Mouse (Mus musculus): ENCODE measurements around the gene Pam.
"Not testable (repeated sequence)": the region's sequence is repeated elsewhere in the genome, so short reads cannot be mapped to it uniquely, and the experiment has no call there.

Pam gene

DNA sequence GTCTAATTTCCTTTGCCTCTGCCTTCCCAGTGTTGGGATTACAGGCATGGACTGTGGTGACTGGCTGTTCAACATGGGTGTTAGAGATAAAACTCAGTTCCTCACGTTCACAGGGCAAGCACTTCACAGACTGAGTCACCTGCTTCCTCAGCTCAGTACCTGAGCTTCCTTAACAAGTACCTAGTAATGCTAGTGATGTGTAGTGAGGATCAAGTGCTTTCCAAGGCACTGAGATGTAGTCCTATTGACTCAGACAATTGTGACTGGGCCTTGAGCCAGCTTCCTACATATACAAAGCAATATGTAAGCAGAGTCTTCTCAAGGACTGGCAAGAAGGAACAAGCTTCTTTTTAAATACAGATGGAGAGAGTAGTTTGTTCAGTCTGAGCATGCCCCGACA is 131.7 kb downstream of the Pam start:
- no peak for DNase-seq (ENCODE audit: low spot score)

DNA sequence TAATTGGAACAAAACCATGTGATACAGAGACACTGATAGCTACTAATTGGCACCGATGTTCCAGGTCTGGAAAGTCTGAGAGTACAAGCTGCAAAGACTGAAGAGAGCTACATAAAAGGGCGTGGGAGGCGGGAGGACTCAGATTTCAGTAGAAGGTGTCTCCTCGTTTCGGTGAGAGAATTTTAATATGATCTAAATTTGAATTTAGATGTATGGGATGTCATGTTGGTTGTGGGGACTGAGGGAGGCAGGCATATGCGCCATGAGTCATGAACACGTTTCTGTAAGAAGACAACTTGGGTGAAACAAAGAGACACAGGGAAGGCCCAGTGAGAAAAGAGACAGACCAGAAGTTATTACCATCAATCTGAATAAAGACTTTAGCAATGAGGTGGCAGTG is 133.3 kb downstream of the Pam start:
- DNase-seq (ENCODE audit: low spot score) = no peak

DNA sequence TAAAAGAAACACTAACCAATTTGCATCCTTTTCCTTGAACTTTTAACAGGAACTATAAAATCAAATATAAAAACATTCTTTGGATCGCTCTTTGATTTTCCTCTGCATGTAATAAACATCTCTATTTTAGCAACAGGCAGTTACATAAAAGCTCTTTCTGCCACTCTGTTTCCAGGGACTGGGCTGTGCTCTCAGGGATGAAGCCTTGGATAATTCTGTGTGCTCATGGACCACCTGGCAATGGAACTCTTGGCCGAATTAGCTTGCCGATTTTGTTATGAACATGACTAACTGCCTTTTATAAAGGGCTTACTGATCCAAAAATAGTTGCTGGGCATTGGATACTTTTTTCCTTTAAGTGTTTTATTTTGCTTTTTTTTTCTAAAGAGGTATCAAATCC is 134.8 kb downstream of the Pam start:
- DNase-seq (ENCODE audit: low spot score) = no peak

DNA sequence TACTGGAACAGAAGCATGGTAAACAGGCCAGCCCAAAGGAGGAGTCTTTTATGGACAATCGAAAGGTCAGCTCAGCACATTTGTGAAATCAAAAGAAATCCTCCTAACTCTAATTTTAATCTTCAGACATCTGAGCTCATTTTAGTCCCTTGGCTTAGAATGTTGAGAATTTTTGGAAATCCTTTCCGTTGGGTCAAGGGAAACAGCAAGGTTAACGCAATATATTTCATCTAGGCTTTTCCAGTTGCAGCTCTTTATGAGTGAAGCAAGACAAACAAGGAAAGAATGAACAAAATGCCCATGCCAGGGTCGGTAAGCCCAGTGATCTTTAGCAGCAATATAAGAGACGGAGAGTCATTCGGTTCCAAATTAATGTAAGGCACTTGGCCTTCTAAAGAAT is 135.3 kb downstream of the Pam start:
- no peak for DNase-seq (ENCODE audit: low spot score)

DNA sequence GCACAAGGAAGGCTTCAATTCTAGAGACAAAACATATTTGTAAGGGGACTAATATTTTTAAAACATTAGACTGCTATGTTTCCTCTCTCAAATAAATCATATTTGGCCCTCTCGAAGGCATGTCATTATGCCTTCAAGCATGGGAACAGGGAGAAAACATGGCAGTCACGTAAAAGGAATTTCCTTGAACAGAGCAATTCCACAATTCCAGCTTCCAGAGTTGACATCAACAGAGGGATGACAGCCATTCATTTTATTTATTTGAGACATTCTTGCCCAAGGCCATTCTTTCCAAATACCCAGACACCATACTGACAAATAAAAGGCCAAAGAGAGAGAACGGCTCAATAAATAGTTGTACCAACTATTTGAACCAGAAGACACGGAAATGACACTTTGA is 136.7 kb downstream of the Pam start:
- DNase-seq (ENCODE audit: low spot score) = no peak

DNA sequence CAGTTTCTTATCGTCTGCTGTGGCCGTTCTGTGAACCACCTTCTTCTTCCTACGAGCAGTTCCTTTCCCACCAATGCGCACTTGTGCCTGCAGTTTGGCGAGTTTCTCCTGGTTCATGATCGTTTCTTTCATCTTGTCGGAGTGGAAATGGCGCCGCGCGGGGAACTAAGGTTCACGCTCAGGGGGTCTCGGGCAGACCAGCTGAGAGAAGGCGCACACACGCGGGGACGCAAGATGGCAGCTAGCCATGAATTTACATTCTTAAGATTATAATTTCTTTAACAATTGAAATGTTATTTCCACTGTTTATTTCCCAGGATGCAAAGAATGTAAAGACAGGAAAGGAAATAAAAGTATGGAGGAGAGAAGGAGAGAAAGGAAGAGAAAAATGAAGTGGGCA is 146.2 kb downstream of the Pam start:
- not testable (repeated sequence) for DNase-seq (ENCODE audit: low spot score)

DNA sequence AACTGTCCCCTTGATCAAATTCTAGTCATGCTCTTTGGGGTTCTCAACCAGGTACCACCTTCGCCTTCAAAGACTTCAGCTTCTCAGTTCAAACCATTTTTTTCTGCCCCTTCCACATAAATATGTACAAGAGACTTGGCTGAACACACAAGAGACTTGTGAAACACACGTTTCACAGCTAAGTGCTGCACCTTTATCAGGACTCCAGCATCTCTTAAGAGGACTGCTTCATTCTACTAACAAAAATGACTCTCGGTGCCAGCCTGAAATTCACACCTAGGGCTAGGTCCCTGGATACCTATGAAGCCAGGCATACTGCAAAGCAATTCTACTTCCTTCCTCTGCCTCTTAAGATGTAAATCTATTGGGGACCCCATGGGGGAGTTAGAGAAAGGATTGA is 148.3 kb downstream of the Pam start:
- DNase-seq (ENCODE audit: low spot score) = no peak

DNA sequence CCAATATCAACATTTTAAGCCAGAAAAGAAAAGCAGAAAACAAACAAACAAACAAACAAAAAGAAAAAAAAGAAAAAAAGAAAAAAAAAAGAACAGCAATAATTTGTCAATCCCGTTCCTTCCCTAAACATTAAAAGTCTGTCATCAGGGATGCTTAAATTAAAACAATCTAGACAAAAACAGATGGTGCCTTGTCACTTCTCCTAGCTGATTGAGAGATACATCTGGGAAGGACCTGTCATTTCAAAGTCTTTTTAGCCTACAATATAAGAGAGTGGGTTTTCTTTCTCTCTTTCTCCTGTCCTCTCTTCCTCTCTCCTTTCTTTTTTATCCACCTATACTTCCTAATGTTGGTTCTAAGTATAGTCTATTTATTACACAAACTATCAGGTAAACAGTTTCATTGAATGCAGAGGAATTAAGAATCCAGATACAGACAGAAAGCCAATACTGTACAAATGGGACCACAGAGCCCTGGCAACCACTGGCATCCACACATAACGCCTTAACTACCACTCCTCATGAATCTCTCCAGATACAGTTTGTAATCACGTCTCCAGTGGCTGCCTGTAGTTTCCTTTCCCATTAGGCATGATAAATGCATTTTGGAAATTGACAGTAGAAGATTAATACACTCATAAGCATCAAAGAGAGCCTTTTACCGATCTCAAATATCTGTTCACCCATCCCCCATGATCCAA is 151.4 kb downstream of the Pam start:
- DNase-seq (ENCODE audit: low spot score) = no peak

DNA sequence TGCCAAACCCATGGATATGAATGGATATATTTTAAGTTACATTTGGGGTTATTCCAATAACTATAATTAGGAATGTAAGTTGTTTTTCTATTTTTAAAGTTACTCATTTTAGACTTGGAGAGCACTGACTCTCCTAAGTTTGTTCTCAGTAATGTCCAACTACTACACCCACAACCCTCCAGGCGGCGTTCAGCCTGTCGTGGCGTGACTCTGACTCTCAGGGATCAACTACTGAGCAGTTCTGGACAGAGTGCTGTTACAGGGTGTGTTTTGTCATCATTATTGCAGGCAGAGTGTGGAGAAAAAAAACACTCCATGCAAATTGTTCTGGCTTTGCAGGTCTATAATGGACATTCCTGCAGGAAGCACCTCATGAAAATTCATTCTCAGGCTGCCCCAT is 152.0 kb downstream of the Pam start:
- DNase-seq (ENCODE audit: low spot score) = no peak

DNA sequence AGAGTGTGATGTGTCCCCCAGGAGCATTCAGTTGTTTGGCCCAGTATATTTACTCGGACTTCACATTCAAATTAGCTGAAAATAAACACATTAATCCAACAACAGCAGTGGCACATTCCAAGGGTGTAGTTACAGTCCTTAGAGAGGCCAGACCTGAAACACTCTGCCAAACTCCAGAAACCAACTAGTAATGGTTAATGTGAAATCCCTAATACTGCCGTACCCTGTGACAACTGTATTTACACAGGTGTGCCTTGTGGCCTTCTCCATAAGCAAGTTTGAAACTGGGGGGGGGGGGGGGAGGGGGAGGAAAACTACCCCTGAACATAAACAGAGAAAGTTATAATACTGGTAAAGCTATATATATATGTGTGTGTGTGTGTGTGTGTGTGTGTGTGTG is 152.5 kb downstream of the Pam start:
- no peak for DNase-seq (ENCODE audit: low spot score)

DNA sequence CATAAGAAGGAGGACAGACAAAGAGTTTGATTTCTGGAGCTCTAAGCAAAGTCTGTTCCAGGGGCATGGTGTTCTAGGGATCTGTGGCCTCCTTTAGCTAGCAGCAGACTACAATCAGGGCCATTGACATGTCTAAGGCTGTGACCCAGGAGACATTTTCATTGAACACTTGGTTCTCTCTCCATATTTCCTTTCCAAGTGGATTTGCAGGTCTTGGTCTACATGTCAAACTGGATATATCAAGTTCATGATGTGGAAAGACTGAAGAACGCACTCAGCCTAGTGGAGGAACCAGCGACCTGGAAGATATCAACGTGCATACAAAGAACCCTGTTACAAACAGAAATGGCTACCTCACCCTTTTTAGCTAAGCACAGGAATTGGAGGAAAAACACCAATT is 156.9 kb downstream of the Pam start:
- no peak for DNase-seq (ENCODE audit: low spot score)

DNA sequence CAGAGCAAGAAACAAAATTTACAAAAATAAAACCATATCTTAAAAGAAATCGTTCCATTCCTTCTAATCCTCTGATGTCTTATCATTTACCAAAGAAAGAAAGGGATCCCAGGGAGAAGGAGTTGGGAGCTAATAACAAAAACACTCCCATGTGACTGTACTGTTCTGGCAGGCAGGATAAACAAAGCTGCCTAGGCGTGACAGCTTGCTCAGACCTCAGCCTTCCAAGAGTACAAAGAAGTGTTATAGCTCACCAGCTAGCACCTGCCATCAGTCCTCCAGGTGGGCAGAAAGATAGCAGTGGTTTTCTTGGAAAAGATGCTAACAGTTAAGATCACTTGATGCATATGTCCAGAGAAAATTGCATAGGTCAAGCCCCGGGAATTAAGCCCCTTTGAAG is 157.4 kb downstream of the Pam start:
- no peak for DNase-seq (ENCODE audit: low spot score)

DNA sequence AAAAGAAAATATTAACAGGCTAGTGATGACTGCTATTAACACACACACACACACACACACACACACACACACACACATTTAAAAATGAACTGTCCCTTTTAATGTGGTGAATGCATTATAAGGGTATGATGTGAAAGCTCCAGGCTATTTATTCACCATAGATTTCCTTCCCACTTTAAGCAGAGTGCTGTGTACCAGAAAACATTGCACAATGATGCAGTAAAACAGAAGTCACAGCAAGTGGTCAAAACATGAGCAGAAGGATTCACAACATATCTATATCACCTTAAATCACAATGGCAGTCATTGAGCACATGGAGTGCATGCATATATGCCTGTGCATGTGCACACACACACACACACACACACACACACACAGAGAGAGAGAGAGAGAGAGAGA is 160.5 kb downstream of the Pam start:
- no peak for DNase-seq (ENCODE audit: low spot score)

DNA sequence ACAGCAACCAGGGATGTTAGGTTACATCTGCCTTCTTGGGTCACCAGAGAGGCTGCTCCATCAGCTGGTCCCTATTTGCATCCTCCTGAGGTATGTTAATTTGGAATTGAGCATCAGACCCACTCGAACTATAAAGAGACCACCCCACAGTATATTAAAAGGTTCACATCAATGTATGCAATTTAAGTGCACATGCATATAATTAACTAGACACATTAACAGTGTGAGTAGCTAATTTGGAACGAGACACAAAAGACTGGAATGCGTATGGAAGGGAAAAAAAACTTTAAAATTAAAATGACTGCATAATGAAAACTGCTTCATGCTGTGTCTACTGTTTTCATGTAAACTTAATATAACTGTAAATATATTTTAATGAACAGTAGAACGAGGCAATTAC is 164.2 kb downstream of the Pam start:
- DNase-seq (ENCODE audit: low spot score) = no peak

DNA sequence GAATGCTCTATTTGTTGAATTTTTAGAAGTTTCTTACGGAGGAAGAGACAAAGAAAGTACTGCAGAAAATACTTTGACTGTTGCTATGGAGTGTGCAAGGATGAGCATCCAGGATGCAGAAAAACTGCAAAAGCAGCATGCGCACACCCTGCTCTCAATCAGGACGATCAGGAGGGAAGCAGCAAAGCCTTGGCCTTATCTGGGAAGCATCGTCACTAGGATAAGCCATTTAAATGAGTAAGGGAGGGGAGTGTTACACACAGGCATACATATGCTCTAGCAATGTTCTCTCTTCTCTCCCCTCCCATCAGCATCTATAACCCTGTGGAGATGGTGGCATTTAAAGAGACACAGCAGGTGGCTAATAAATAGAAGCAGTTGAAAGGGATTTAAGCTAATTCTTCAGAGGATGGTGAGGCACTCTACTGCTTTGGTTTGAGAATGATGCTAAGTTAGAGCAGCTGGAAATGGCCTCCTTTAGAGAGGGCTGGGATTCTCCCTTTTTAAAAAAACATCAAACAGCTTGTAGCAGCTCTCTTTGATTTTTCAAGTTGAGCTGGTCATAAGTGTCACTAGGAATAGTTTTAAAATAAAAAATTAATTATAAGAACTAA is 165.9 kb downstream of the Pam start:
- no peak for DNase-seq (ENCODE audit: low spot score)

DNA sequence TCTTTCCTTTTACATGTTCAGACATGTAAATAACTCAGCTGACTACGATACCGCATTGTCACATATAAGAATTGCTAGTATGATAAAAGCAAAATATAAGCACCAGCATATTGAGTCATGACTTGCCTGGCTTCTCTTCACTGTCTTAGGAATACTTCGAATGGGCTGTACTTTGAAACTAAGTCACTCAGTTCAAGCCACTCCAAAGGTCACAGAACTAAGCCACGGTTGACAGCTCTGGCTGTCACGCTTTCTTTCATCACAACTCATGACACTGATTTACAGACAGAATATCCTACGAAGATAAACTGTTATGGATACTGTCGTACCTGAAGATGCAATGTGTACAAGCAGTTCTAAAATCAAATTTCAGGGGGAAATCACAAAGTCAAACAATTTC is 168.7 kb downstream of the Pam start:
- peak; percentile 42 for DNase-seq (ENCODE audit: low spot score)

DNA sequence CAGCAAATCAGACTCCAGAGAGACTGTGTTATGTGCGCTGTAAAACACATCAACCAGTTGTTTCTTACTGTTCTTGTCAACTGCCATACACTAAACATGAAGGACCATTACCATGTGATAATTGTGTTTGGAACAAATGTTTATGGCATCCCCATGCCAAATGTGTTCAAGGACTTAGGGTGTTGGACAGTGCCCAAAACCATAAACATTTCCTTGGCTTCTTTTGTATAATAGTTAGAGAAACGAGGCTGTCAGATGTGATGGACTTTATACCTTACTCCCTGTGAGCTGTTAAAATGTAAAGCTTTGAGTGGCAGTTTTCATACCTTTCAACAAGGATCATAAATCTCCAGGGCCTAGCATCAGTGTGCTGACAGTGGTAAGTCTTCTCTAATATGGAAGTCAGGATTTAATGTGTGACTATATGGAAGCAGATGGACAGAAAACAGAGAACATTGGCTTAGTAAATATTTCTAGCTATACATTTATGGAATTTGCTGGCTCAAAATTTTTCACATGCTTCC is 169.4 kb downstream of the Pam start:
- no peak for DNase-seq (ENCODE audit: low spot score)

DNA sequence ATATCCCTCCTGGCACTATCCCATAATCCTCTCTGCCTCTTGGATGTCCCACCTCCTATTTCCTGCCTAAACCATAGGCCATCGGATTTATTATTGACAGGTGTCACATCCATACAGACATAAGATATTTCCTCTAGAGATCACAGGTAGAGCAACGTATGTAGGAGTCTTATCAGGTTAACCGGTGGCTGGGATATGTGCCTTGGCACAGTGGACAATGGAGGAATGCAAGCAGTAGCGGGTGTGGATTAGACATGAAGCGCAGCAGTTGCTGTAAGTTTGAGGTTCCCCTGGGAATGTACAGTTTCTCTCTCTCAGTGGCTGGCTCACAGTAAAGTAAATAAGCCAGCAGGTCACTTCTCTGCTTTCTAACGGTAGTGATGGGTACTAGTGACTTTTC is 173.1 kb downstream of the Pam start:
- DNase-seq (ENCODE audit: low spot score) = no peak

DNA sequence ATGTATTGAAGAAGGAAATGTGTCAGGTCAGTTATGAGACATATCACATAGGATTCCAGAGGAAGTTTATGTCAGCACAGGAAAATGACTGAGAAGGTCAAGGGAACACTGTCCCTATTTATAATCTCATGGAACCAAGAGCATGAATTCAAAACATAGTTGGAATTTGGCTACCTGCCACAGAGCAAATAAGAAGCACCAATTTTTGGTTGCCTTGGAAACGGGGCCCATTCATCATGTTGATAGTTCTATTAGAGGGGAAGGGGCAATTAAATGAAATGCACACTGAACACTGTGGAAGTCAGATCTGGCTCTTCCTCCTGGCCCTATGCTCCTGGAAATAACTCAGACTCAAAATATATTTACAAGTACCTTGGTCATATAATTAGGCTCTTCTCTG is 173.6 kb downstream of the Pam start:
- no peak for DNase-seq (ENCODE audit: low spot score)

DNA sequence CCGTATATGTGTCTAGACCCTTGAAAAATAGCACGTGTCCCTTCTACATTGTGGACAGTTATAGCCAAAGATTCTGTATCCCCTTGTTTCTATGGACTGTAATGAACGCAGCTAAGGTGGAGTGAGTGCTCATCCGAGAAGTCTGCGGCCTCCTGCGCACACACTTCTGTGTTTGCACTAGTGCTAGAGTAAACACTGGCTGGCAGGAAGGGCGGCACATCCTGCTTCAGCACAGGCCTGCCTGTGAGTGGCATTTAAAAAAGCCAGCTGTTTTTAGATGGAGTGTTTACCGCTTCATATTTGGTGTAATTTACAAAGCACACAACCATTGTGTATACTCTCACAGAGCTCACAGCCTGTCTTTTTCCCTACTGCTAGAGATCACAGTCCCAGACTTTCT is 177.0 kb downstream of the Pam start:
- peak; percentile 54 for DNase-seq (ENCODE audit: low spot score)

DNA sequence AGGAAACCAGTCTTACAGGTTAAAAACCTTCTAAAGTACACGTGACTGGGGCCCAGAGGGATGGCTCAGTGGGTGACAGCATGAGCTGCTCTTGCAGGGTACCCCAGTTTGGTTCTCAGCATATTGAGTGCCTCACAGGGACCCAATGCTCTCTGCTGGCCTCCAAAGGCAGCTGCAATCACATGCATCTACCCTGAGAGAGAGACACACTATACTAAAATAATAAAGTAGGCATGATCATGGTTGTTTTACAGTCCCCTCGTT is 178.5 kb downstream of the Pam start:
- no peak for DNase-seq (ENCODE audit: low spot score)

DNA sequence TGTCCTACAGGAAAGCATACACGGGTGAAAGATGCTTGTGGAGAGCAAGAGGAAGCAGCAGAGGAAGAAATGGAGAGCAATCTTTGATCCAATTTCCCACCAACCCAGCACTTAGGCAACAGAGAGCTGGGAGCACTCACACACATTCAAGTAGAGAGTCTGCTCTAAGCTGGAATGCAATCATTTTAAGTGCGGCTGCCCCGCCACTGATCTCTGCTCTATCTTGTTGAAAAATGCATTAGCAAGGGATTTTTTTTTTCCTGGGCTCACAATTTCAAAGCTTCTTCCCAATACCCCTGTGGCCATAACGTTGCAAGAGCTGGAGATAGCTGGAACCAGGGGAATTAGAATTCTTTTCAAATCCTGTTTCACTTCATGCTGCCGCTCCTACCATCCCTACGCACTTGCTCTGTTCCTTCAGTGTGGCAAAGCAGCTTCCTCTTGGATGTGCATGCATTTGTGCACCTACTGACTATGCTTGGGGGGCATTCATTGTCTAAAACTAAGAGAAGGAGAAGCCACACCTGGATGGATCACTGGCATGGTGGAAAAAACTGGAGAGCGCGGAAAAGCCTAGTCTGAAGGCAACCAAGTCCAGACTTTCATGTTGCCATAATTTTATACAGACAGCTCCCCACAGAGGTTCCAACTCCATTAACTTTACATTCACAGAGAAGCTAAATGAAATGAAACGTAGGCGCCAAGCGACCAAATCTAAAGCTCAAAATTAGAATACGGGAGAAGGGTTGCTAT is 179.1 kb downstream of the Pam start:
- DNase-seq (ENCODE audit: low spot score) = no peak

DNA sequence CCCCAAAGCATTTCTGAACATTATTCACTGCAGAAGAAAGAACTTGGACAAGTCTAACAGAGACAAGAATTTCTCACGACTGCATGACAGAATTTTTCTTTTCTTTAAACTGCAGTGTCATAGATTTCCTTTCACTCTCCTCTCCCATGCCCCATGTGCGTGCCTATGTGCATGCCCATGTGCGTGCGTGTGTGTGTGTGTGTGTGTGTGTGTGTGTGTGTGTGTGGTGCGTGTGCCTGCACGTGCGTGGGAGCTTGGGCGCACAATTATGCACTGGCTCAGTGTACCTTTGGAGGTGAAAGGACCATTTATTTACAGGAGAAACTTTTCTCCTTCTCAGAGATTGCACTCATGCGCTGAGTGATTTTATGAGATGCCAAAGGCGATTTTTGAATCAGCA is 179.7 kb downstream of the Pam start:
- DNase-seq (ENCODE audit: low spot score) = no peak

DNA sequence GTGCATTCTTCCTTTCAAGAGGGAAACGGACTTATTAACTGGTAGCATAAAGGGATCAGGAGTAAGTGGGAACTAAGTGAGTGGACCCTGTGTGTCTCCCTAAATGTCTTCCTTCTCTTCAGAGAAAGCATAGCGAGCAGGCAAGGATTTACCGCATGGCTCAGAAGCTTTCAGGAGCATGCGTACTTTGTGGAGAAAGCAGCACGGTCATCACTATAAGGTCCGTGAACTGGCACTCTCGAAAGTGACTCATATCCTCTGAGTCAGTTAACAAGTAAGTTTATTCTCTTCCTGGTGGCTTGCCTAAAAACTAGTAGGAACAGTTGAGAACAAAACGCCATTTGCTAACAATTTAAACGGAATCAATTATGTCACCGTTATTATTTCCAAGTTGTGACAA is 184.6 kb downstream of the Pam start:
- no peak for DNase-seq (ENCODE audit: low spot score)

All from yolk sac, embryonic 10.5 days (tissue).